Mouse (Mus musculus) brain, embryonic 14.5 days (tissue): ENCODE data around the gene Mgst3.

ENCODE experiments used
- CTCF ChIP-seq: fragments of 200-500 bp; IDR thresholded peaks from 2 replicates; pipeline ENCODE4 v1.5.1; 2012; ENCODE audit warnings: inconsistent platforms, mild to moderate bottlenecking, moderate library complexity, borderline replicate concordance; ENCODE audit not compliant: insufficient read depth, insufficient read length; ENCODE audit errors: extremely low read depth
- POLR2A ChIP-seq: fragments of 200-500 bp; IDR thresholded peaks from 2 replicates; pipeline ENCODE4 v1.6.1; 2012; ENCODE audit warnings: mild to moderate bottlenecking, inconsistent platforms, borderline replicate concordance; ENCODE audit not compliant: poor library complexity, insufficient read depth, insufficient read length, severe bottlenecking; ENCODE audit errors: extremely low read depth

DNA sequence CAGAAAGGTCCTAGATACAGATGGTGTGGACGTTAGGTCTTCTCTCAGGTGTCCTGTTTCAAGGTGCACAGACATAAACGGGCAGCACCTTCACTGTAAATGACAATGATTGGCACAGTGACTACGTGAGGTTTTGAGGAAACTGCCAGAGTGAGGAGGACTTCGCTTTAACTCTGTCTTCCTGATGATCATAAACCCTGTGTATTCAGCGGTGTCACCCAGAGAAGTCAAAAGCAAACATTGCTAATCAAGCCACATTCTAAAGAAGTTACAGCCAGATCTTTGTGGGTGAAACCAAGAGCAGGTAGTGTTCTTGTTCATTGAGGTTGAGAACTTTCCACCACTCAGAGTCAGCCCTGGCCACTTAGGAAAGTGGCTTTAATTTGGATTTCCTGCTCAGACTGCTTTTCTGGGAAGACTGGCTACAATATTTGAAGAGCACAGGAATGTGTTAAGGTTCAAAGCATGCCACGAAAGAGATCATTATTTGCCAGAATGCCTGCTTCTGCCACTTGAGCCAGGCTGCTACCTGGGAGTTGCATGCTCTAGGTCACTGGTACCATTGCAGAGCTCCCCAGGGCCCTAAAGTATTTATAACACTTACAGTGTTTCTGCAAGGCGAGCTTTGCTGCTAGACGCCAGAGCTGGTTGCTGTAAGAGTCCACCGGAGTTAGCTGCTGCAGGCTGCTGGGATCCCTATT lies 37.5 kb upstream of the Mgst3 start:
- TF ChIP-seq CTCF = no peak
- TF ChIP-seq POLR2A = no peak
